Mouse (Mus musculus) stomach, embryonic 16.5 days (tissue): Measurements from ENCODE around the gene Gsta1. TPM values are rescaled to one million over a fixed set of nuclear protein-coding genes. Genes with fewer than 3 reads are reported as not detected.

Experiments
- ATAC-seq: fragments of 200-750 bp; cut with Nextera tagmentation; 2 replicates; pipeline ENCODE4 v1.8.0; 2017; ENCODE audit warnings: moderate number of reproducible peaks, moderate TSS enrichment; ENCODE audit not compliant: insufficient read depth, low FRiP score
- H3K27ac ChIP-seq: fragments of 300-500 bp; sonication (generic); 2 replicates; pipeline ENCODE4 v1.5.1; 2014; ENCODE audit warnings: low read length
- H3K27me3 ChIP-seq: fragments of 300-500 bp; sonication (generic); 2 replicates; pipeline ENCODE4 v1.6.1; 2014; ENCODE audit warnings: low read length, control low read depth, mixed read lengths; ENCODE audit not compliant: control insufficient read depth, insufficient read depth
- H3K36me3 ChIP-seq: fragments of 300-500 bp; sonication (generic); 2 replicates; pipeline ENCODE4 v1.6.1; 2014; ENCODE audit warnings: low read length; ENCODE audit not compliant: control insufficient read depth, insufficient read depth
- H3K4me1 ChIP-seq: fragments of 300-500 bp; sonication (generic); 2 replicates; pipeline ENCODE4 v1.6.1; 2014; ENCODE audit warnings: low read length, control low read depth, mixed read lengths; ENCODE audit not compliant: control insufficient read depth, insufficient read depth
- H3K4me2 ChIP-seq: fragments of 300-500 bp; sonication (generic); 2 replicates; pipeline ENCODE4 v1.6.1; 2014; ENCODE audit warnings: low read depth, low read length, mixed read lengths
- H3K4me3 ChIP-seq: fragments of 300-500 bp; sonication (generic); replicated peaks from 2 replicates; pipeline ENCODE4 v1.5.1; 2014; ENCODE audit warnings: mild to moderate bottlenecking, low read length
- H3K9ac ChIP-seq: fragments of 300-500 bp; sonication (generic); 2 replicates; pipeline ENCODE4 v1.6.1; 2014; ENCODE audit warnings: low read length
- H3K9me3 ChIP-seq: fragments of 300-500 bp; sonication (generic); replicated peaks from 2 replicates; pipeline ENCODE4 v1.6.1; 2016; ENCODE audit warnings: low read length, control low read depth; ENCODE audit not compliant: control insufficient read depth
- WGBS: fragments of 180-500 bp; shearing (Covaris S2); extraction: QIAGEN DNeasy Blood & Tissue Kit; methylation state at CpG from one replicate; pipeline ENCODE4 v1.1.7; 2014; 5-methylcytosine and 5-hydroxymethylcytosine counted together
- polyA plus RNA-seq: library from polyadenylated mRNA; unstranded; fragments of >200 nt; fragmentation: Nextera tagmentation; extraction: Ambion mirVana; gene quantifications from 2 replicates; pipeline ENCODE4 v1.2.1, GENCODE M21; 2015

The Gsta1 gene
- polyA plus RNA-seq, 1 experiment from 2014 or later: 109 TPM

DNA sequence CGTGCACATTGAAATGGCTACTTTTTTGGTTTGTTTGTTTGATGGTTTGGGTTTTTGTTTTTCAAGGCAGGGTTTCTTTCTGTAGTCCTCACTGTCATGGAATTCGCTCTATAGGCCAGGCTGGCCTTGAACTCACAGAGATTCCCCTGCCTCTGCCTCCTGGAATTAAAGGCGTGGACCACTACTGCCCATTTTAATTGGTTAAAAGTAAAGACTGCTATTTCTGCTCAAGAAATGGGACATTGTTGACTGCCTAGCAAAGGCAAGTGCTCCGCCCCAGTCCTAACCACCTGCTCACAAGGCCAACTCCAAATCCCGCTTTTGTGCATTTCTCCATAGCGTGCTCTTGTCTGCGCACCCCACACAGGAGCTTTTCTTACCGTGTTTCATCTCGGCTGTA is 32.7 kb upstream of the Gsta1 start:
- Histone ChIP-seq H3K9me3 (no peaks in the 10 kb centered on the region), H3K27me3 (no peaks in the 10 kb centered on the region), H3K4me1 (no peaks in the 10 kb centered on the region), H3K36me3 (peaks cover 3% of the 10 kb centered on the region; the same call in 1 of the 2 replicates), H3K4me3 (no peak overlapping the region), H3K27ac (no peak overlapping the region), H3K4me2 (no peak overlapping the region), H3K9ac (no peak overlapping the region)
- no peak for ATAC-seq
- WGBS: 94% methylated on average over 9 of the region's 9 CpGs

DNA sequence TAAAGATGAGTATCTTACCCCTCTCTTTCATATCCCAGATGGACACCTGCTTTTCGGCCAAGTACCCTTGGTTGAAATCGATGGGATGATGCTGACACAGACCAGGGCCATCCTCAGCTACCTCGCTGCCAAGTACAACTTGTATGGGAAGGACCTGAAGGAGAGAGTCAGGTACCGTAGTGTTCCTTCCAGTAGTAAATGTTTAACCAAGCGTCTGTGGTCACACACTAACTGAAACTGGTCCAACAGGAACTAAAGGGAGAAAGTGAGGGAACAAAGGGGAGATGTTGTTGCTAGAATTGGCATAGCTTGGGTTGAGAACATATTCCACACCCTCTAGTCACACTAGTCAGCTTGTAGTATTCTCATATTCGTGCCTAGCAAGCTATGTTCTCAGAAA is 26.3 kb upstream of the Gsta1 start:
- Histone ChIP-seq H3K4me2 (no peak overlapping the region), H3K27ac (peak overlapping the region; percentile 84), H3K9ac (no peak overlapping the region), H3K4me1 (no peaks in the 10 kb centered on the region), H3K36me3 (no peaks in the 10 kb centered on the region), H3K4me3 (no peak overlapping the region), H3K9me3 (no peaks in the 10 kb centered on the region), H3K27me3 (no peaks in the 10 kb centered on the region)
- 65% methylated on average over 6 of the region's 6 CpGs for WGBS
- ATAC-seq: peak; percentile 88; the same call in 1 of the 2 replicates

DNA sequence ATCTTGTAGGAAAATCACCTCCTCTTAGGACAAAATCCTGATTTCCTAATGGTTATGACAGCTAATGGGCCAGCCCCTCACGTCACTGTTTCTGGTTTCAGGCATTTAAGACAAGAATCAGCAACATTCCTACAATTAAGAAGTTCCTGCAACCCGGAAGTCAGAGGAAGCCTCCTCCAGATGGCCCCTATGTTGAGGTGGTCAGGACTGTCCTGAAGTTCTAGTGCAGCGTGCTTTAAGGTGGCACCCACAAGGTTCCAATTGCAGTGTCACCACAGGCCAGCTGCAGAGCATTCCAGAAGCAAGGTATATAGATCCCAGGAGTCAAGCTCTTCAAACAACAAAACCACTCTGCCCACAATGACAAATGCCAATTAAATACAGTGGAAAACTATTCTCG is 21.5 kb upstream of the Gsta1 start:
- no peak overlapping the region for H3K9ac ChIP-seq
- no peaks in the 10 kb centered on the region for H3K27me3 ChIP-seq
- no peak overlapping the region for H3K4me2 ChIP-seq
- H3K4me3 ChIP-seq: no peak overlapping the region
- no peaks in the 10 kb centered on the region for H3K9me3 ChIP-seq
- WGBS: 66% methylated on average over 4 of the region's 4 CpGs
- no peak for ATAC-seq
- peaks cover 6% of the 10 kb centered on the region for H3K4me1 ChIP-seq
- H3K36me3 ChIP-seq: no peaks in the 10 kb centered on the region
- no peak overlapping the region for H3K27ac ChIP-seq

DNA sequence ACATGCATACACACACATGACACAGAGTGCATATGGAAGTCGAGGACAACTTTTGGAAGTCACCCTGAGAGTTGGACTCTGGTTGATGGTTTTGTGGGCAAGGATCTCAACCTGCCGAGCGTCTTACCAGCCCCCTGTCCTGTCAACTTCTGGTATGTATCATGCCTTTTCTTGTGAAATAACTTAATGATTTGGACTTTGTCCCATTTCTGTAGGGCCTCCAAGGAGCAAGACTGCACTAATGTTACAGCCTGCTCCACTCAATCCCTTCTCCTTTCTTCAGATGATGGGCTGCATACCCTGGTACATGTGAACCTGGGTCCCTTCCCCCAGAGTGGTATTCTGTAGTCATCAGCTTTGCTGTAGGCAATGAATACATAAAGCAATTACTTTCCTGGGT is 20.4 kb upstream of the Gsta1 start:
- H3K27me3 ChIP-seq: no peaks in the 10 kb centered on the region
- no peaks in the 10 kb centered on the region for H3K9me3 ChIP-seq
- 83% methylated on average over 3 of the region's 3 CpGs for WGBS
- H3K4me2 ChIP-seq: no peak overlapping the region
- no peak overlapping the region for H3K9ac ChIP-seq
- H3K4me3 ChIP-seq: no peak overlapping the region
- no peaks in the 10 kb centered on the region for H3K36me3 ChIP-seq
- H3K4me1 ChIP-seq: peaks cover 6% of the 10 kb centered on the region
- no peak for ATAC-seq
- no peak overlapping the region for H3K27ac ChIP-seq

DNA sequence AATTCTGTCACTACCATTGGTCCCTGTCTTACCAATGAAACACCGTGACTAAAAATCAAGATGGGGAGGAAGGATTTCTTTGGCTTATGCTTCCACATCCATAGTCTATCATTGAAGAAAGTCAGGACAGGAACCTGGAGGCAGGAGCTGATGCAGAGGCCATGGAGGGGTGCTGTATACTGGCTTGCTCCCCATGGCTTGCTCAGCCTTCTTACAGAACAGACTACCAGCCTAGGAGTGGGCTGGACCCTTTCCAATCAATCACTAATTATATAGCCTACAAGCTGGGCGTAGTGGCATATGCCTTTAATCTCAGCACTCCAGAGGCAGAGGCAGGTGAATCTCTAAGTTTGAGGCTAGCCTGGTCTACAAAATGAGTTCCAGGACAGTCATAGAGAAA is 19.6 kb upstream of the Gsta1 start:
- WGBS: 94% methylated on average over 2 of the region's 2 CpGs
- H3K4me1 ChIP-seq: peaks cover 6% of the 10 kb centered on the region
- H3K9me3 ChIP-seq: no peaks in the 10 kb centered on the region; the same call in 1 of the 2 replicates
- peak overlapping the region; percentile 90; the same call in 1 of the 2 replicates for H3K27ac ChIP-seq
- no peak overlapping the region for H3K4me3 ChIP-seq
- no peak overlapping the region for H3K4me2 ChIP-seq
- no peaks in the 10 kb centered on the region for H3K36me3 ChIP-seq
- ATAC-seq: no peak
- no peaks in the 10 kb centered on the region for H3K27me3 ChIP-seq
- H3K9ac ChIP-seq: no peak overlapping the region

DNA sequence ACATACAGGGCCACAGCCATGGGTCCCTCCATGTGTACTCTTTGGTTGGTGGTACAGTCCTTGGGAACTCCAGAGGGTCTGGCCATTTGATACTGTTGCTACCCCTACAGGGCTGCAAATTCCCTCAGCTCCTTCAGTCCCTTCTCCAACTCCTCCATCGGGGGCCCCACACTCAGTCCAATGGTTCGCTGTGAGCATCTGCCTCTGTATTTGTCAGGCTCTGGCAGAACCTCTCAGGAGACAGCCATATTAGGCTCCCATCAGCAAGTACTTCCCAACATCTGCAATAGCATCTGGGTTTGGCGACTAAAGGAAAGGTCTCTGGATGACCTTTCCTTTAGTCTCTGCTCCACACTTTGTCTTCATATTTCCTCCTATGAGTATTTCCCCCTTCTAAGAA is 18.9 kb upstream of the Gsta1 start:
- H3K4me2 ChIP-seq: no peak overlapping the region
- no peaks in the 10 kb centered on the region; the same call in 1 of the 2 replicates for H3K9me3 ChIP-seq
- H3K9ac ChIP-seq: no peak overlapping the region
- H3K36me3 ChIP-seq: no peaks in the 10 kb centered on the region
- H3K27ac ChIP-seq: peak overlapping the region; percentile 90
- no peak overlapping the region for H3K4me3 ChIP-seq
- H3K27me3 ChIP-seq: no peaks in the 10 kb centered on the region
- no peak for ATAC-seq
- 85% methylated on average over 3 of the region's 3 CpGs for WGBS
- peaks cover 6% of the 10 kb centered on the region for H3K4me1 ChIP-seq

DNA sequence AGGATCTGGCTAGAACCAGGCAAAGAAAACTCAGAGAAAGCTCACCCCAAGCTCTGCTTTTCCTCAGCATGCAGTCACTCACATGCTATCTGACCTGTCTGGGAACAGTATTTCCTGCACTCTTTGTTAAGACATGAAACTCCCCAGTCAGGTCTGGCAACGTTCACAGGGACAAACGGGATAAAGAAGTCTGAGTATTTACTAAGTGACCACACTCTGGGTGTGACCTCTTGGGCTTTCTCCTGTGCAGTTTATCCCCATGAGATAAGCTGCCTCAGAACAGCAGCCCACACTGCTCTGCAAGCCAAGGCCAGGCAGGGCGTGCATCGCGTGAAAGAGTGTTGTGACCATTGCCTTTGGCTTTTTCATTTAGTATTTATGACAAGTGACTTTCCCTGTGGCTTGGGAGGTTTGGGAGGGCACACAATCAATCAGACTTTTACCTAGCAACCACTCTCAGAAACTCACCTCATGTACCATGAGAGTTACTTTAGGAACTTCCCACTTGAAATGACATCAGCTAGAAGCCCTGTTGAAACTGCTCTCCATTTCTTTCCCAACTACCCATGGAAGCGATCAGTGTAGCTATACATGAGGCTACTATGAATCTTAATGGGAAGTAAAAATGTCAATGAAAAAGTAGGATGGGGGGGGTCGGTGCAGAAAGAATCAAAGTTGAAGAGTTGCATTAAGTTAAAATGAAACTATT is 18.0 kb upstream of the Gsta1 start:
- H3K4me1 ChIP-seq: peaks cover 6% of the 10 kb centered on the region
- peak; percentile 92 for ATAC-seq
- no peak overlapping the region for H3K9ac ChIP-seq
- H3K4me3 ChIP-seq: no peak overlapping the region
- no peaks in the 10 kb centered on the region for H3K27me3 ChIP-seq
- H3K36me3 ChIP-seq: no peaks in the 10 kb centered on the region
- H3K27ac ChIP-seq: peak overlapping the region; percentile 90
- no peak overlapping the region for H3K4me2 ChIP-seq
- WGBS: 49% methylated on average over 7 of the region's 7 CpGs
- no peaks in the 10 kb centered on the region; the same call in 1 of the 2 replicates for H3K9me3 ChIP-seq

DNA sequence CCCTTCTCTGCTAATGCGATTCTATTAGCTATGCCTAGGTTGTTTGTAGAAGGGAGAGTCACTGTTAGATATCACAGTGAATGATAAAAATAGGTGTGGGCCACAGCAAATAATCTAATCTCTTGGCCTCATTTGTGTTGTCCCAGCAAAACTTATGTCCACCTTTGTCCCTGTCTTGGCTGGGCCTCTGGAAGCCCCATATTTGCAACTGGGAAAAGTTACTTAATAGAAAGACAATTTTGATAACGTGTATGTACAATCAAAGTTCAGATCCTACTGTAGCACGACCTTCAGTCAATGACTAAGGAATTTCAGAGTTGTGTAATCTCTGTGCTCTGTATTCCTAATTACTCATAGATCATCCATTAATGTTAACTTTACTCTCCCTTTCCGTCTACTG is 13.4 kb upstream of the Gsta1 start:
- no peak overlapping the region for H3K4me3 ChIP-seq
- ATAC-seq: peak; percentile 78
- H3K9me3 ChIP-seq: no peaks in the 10 kb centered on the region; the same call in 1 of the 2 replicates
- peaks cover 6% of the 10 kb centered on the region for H3K4me1 ChIP-seq
- H3K36me3 ChIP-seq: no peaks in the 10 kb centered on the region
- no peak overlapping the region for H3K9ac ChIP-seq
- 47% methylated on average over 4 of the region's 4 CpGs for WGBS
- peak overlapping the region; percentile 68 for H3K27ac ChIP-seq
- no peak overlapping the region for H3K4me2 ChIP-seq
- no peaks in the 10 kb centered on the region for H3K27me3 ChIP-seq

DNA sequence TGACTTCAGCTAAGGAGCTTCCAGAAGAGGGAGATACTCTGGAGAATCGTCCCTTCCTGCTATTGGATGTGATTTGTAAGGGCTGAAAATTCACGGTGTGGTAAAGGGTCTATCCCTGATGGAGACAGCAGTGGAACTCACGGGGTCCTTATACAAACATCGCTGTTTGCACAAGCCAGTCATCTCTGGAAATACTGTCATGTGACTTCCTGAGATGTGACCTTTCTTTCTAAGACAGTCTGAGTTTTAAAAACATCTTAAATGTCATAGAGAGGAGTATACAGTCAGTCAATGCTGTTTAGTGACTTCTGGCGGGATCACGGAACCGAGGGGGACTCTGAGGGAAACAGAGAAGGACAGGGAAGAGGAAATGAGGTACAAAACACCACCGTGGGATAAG is 7.8 kb upstream of the Gsta1 start:
- no peaks in the 10 kb centered on the region for H3K27me3 ChIP-seq
- no peak for ATAC-seq
- no peak overlapping the region for H3K4me3 ChIP-seq
- H3K36me3 ChIP-seq: no peaks in the 10 kb centered on the region
- H3K9me3 ChIP-seq: no peaks in the 10 kb centered on the region
- H3K4me1 ChIP-seq: no peaks in the 10 kb centered on the region
- no peak overlapping the region for H3K4me2 ChIP-seq
- no peak overlapping the region for H3K9ac ChIP-seq
- no peak overlapping the region for H3K27ac ChIP-seq
- 54% methylated on average over 8 of the region's 8 CpGs for WGBS
